Mouse (Mus musculus) large intestine, adult 2 months (tissue): Measurements from ENCODE around the gene Pde3a. TPM values are rescaled to one million over a fixed set of nuclear protein-coding genes. Genes with fewer than 3 reads are reported as not detected.

Experiments
- DNase-seq: peaks from one replicate; pipeline ENCODE4 v3.0.0-alpha.2; 2012; ENCODE audit warnings: low read depth, low spot score
- WGBS: fragments of 180-500 bp; shearing (Covaris S2); methylation state at CpG from one replicate; pipeline ENCODE4 v1.1.7; 2018; 5-methylcytosine and 5-hydroxymethylcytosine counted together
- polyA plus RNA-seq: library from polyadenylated mRNA; depleted of rRNA; stranded (reverse); fragments of >200 nt; gene quantifications from 2 replicates; pipeline ENCODE4 v1.2.3, GENCODE M21; 2012

Pde3a gene
- polyA plus RNA-seq, 1 experiment: 2.7 TPM

- no peak for DNase-seq
- 52% methylated on average over 12 of the region's 12 CpGs for WGBS
Measured at GRCm38 (mm10) chr6:141380927-141381326, 131.9 kb downstream of the Pde3a start.

GRCm38 (mm10) chr6:141381473-141381872 lies 132.4 kb downstream of the Pde3a start:
- DNase-seq: no peak
- WGBS: 36% methylated on average over 8 of the region's 8 CpGs

DNA sequence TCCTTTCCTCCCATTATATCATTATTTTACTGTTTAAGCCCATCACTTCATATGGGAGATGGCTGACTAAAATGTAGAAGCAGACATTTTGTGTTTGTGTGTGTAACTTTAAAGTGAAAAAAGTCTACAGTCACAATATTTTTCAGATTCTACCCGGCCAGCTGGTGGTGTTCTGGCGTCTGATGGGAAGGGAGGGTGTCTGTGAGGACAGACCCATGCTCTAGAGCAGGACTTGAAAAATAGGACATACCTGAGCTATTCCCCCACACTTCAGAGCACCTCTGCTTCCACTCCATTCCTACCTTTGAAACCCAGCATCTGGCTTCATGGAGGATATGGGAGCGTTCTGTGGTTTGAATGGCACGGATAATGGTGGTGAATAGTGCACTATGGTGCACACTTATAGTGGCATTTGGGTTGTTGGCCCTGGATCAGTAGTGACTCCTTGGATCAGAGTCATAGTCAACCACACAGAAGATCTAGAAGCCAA lies 132.9 kb downstream of the Pde3a start:
- 85% methylated on average over 4 of the region's 4 CpGs for WGBS
- no peak for DNase-seq

GRCm38 (mm10) chr6:141388104-141388503 lies 139.0 kb downstream of the Pde3a start:
- no peak for DNase-seq
- 54% methylated on average over 5 of the region's 5 CpGs for WGBS

DNA sequence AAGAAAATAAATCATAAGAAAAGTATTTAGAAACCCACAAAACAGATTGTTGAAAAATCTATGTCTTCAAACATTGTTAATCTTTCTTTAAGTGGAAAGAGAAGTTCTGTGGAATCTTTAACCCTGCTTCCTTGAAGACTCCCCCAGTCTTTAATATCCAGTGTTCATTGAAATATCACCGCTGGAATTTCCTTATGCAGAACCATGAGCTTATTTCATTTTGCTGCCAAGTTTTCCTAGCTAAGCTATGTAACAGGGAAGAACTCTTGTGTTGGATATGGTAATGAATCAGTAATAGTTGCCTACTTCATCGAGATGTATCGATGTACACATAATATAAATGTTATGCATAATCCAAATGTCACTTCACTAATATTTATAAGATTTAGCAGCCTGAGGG lies 146.9 kb downstream of the Pde3a start:
- DNase-seq: no peak
- WGBS: 71% methylated on average over 3 of the region's 3 CpGs

GRCm38 (mm10) chr6:141399411-141399810 lies 150.3 kb downstream of the Pde3a start:
- no peak for DNase-seq
- WGBS: 59% methylated on average over 4 of the region's 4 CpGs

- WGBS: 82% methylated on average over 2 of the region's 2 CpGs
- DNase-seq: no peak
Measured at GRCm38 (mm10) chr6:141403943-141404342, 154.9 kb downstream of the Pde3a start.

DNA sequence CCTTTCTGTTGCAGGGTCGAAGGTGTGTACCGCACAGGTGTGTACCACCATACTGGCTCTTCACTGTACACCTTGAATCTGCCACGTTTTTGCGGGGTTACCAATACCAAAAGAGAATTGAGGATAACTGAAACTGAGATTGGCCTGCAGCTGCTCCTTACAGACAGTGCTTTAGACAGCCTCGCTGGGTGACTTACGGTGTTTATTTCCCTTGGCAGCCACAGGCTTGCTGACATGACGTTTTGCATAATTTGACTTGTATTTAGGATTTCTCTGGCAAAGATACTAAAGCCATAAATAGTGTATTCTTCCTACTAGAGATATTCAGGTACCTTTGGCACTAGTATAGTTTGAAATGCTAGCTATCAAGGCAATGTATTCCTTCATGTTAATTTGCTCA lies 155.6 kb downstream of the Pde3a start:
- WGBS: 74% methylated on average over 7 of the region's 7 CpGs
- DNase-seq: no peak

DNA sequence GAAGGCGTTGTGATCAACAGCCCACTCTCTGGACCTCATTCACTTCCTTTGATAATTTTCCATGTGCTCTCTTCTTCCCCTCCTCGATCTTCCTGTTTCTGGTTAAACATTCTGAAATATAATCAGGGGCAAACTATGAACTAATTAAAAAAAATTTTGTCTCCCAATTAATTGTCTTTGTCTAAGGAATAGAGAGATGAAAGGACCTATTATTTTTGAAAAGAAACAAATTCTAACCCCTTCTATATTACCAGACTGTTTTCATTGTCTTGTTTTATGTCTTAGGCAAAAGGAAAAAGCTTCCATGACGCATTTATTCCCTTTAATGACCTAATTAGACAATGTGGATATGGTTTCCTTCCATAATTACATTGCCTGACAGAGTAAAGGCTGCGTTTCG lies 156.4 kb downstream of the Pde3a start:
- DNase-seq: no peak
- 72% methylated on average over 5 of the region's 5 CpGs for WGBS

DNA sequence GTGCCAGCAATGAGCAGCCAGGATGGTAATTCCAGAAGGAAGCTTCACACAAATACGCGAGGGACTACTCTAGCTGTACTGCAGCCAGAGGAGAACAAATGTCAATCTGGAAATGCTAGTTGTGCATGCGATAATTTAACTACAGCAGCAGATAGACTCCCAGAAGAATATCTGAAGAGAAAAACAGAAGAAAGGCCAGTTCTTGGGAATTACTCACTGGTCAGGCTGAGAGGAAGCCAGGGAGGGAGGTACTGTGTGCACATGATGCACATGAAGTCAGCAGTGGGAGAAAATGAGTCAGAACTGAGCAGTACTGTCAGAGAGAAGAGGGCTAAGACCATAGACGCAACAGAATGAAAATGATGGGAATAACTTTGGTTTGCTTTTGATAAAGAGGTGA lies 159.7 kb downstream of the Pde3a start:
- no peak for DNase-seq
- 73% methylated on average over 4 of the region's 4 CpGs for WGBS

DNA sequence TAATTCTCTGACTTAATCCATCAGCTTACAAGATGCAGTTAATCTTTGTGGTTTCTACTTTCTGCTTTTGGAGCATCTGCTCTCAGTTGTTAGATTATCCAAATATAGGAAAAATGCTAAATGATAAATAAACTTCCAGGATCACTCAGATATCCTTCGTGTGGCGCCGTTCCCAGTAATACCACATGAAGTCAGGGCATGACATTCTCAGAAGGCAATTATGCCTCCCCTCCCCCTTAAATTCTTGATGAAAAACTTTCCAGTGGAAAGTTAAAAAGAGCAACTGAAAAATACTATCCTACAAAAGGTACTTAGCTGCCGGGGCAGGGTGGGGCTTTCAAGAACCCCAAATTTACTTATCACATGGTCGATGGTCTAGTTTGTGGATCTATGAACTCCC lies 161.8 kb downstream of the Pde3a start:
- WGBS: 75% methylated on average over 5 of the region's 5 CpGs

DNA sequence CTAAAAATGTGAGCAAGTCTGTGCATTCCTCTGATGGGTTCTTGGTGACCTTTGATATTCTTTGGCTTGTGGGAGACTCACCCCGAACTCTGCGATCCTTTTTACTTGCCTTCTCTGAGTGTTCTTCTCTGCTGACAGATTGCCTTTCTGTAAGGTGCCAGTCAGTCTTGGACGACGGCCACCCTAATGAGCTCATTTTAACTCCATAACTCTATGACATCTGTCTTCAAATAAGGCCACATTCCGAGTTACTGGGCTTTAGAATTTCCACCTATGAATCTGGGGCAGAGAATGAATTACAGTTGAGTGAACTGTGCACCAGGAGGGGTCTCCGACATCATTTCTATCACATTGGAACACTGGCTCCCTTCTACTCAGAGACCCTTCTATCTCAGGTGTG lies 176.0 kb downstream of the Pde3a start:
- no peak for DNase-seq
- WGBS: 63% methylated on average over 6 of the region's 6 CpGs

More for the DNA sequence above, 161.8 kb downstream of the Pde3a start:
- no peak for DNase-seq

GRCm38 (mm10) chr6:141428587-141428986 lies 179.5 kb downstream of the Pde3a start:
- WGBS: 85% methylated on average over 4 of the region's 4 CpGs
- DNase-seq: no peak

GRCm38 (mm10) chr6:141430134-141430533 lies 181.1 kb downstream of the Pde3a start:
- WGBS: 100% methylated on average over 1 of the region's 1 CpGs
- no peak for DNase-seq

- DNase-seq: no peak
- WGBS: 63% methylated on average over 13 of the region's 13 CpGs
Measured at GRCm38 (mm10) chr6:141432271-141432974, 183.4 kb downstream of the Pde3a start.

DNA sequence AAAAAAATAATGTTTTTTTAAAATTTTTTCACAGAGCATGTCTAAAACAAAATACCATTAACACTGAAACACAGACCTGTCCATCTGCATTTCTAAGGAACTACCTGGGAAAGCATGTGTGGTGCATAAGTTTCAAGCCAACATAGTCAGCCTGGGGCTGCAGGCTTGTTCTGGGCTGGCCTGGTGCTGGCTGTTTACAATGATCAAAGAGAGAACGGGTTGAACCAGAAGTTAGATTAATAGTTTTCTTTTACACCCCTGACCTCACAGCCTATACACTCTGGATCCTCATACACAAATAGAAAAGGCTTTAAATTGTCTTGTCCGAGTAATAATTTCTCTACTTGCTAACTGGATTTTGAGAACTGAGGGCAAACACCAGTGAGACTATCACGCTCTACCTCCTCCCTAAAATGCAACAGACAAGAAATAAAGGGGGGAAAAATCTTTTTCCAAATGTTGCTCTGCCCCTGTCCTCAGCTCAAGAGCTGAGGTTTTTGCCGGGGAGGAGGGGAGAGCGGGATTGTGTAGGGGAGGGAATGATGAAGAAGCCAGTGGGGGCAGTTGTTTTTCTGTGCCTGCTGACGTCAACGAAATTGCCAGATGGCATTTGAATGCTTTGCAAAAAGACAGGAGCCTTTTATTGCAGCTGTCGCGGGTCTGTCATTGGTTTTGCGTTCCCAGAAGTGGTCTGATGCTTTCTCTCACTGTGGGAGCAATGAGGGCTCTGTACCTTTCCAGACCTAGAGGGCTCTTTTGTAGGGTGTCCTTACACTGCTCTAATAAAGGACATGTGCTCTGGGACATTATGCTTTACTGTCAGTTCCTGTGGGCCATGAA lies 185.1 kb downstream of the Pde3a start:
- WGBS: 59% methylated on average over 10 of the region's 10 CpGs

GRCm38 (mm10) chr6:141435160-141435559 lies 186.1 kb downstream of the Pde3a start:
- 91% methylated on average over 4 of the region's 4 CpGs for WGBS
- DNase-seq: no peak

More for the DNA sequence above, 185.1 kb downstream of the Pde3a start:
- DNase-seq: no peak

GRCm38 (mm10) chr6:141439965-141440364 lies 190.9 kb downstream of the Pde3a start:
- 79% methylated on average over 3 of the region's 3 CpGs for WGBS
- DNase-seq: no peak

DNA sequence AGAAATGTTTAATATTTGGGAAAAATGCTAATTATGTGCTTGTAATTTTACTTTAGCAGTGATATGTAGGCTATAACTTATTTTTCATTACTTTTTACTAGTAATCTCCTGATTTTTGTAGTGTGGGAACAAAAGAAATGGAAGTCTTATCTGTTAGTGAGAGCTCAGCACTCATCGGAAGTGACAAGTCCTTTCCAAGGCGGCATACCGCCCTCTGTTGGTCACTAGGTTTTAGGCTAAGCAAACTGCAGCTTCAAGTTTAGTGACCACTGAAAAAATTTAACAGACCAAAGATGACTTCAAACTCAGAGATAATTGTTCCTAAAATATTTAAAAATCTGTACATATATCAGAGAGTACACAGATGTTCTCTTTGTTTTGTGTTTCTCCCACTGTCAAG lies 198.5 kb downstream of the Pde3a start:
- 19% methylated on average over 3 of the region's 3 CpGs for WGBS
- DNase-seq: peak; percentile 31

- 44% methylated on average over 8 of the region's 8 CpGs for WGBS
Measured at GRCm38 (mm10) chr6:141448886-141449285, 199.8 kb downstream of the Pde3a start.

GRCm38 (mm10) chr6:141455335-141455734 lies 206.3 kb downstream of the Pde3a start:
- DNase-seq: no peak
- WGBS: 63% methylated on average over 5 of the region's 5 CpGs

More at GRCm38 (mm10) chr6:141448886-141449285, 199.8 kb downstream of the Pde3a start:
- DNase-seq: no peak
